Mouse (Mus musculus) kidney, adult 9 months (tissue): ENCODE results near the gene Spata17.
"Not testable (repeated sequence)": the region's sequence is repeated elsewhere in the genome, so short reads cannot be mapped to it uniquely, and the experiment has no call there.

Source experiments
- DNase-seq: peaks from one replicate; pipeline ENCODE4 v3.0.0; 2022

Gene Spata17

DNA sequence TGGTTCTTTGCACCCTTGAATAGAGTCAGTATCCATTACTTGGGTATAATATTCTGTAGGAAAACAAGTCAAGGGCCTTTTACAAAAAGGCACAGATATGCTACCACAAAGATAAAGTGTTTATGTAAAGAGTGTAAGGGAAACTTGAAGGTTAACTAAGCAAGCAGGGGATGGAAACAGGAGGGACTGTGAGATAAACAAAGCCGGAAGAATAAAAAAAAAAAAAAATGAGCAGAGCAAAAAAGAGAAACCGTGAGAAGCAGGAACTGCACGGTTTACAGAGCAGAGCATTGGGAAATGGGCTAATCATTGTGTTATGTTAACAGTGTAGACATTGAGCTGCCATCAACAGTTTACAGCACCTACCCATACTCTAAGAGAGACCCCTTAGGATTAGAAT, 44.9 kb downstream of the Spata17 start:
- DNase-seq, result no peak

DNA sequence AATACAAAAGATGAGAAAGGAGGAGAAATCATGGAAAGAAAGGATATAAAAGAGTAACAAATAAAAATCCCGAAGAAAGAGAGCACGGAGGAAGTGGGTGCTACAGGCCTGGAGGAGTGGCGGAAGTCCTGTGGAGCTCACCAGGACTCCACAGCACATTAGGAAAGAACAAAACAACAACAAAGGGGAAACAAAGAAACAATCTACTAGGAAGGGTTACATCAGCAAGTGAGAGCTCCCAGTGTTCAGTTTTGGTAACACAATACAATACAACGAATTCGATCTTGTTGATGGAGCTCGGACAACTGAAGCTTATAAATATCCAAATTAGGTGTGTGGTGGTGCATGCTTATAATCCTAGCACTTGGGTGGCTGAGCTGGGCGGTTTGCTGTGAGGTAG, 45.6 kb downstream of the Spata17 start:
- no peak for DNase-seq

DNA sequence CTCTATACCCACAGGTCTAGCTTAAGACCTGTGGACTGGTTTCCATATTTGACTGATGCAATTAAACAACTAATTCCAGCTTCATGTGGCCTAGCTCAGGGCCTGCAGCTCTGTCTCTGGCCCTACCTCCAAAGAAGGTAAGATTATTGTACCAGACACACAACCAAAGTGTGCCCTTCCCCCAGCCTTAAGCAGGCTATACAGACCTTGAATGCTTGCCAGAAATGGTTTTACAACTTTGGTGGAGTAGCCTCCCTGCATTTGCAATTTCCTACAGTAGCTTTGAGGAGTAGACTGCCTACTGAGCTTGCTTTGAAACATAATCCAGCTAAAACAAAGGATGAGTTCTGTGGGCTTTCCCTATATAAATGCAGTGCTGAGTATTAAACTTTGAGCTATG, 51.7 kb downstream of the Spata17 start:
- DNase-seq, result no peak

DNA sequence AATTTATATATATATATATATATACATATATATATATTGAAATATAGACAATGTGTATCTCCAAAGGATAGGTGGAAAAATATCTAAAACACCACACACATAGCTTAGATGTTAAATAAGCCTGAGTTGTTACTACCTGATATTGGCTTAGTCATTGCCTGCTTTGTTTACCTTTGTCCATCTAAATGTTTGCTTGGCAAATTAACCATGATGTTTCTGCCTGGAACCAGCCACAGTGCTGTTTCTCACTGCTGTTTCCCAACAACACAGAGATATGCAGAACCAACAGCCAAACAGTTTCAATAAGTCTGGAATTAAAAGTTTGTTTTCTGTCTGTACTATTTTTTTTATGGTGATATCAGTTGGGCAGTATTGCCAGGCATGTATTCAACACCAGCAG, 59.6 kb downstream of the Spata17 start:
- DNase-seq, result no peak

DNA sequence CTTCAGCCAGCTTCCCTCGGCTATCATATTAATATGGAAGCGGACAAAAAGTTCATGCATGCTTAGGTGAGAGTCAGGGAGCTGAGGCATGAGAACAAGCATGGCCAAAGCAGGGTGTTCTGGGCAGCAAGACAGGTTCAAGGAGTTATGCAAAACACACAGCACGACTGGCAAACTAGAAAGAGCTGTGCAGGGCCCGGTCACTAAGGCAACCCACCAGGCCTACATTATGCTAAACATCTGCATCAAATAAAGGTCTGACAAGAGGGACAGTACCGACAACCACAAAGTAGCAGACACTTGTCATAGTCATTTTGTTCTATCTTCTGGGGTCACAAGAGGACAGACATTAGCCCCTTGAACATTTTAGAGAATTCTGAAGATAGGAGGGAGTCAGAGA, 61.6 kb downstream of the Spata17 start:
- DNase-seq, result no peak

DNA sequence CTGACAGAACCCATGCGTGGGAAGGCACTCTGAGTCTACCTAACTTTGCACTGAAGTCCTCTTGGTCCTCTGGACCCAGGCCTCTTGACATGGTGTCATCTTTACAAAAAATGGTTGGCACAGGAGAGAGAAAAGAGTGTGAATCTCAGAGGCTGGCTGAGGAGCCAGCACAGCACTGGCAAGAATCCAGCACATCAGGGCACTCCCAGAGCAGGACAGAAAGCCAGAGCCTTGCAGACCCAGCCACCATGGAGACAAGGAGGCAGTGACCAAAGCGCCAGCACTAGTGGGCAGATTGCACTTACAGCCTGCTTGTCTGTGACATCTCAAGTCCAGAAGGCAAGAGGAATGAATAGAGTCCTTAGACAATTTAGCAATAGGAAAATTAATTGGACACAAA, 62.7 kb downstream of the Spata17 start:
- DNase-seq, result no peak

DNA sequence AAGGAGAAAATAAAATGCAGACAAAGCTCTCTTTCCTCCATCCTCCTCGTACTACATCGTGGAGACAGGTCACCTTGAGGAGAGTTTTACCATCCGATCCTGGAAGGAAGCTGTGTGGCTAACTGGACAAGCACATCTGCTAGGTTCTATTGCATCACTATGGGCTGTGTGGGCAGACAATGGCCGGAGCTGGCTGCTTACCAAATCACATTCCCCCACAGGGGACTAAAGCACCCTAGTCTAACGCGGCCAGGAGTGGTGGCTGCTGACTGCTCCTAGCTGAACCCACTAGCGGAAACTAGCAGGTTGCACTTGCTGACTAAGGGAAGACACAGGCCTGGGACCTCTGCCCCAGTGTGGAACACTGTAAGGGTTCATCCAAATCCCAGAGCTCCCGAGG, 72.3 kb downstream of the Spata17 start:
- no peak for DNase-seq

DNA sequence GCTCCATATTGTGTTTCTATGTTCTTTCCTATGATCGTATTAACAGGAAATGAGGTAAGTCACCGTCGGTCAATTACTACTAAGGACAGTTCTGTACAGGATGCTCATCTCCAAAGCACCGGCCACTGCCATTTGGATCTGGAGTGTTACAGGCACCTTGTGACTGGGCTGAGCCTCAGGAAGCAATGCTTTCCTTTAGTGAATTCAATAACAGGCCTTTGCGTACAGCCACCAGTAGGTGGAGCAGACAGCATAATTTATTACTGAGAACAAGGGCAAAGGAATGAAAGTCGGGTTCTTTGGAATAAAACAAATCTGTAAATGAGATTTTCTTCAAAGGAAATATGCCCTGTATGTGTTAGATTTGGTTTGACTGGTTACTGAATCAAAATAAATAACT, 77.8 kb downstream of the Spata17 start:
- peak; percentile 73 for DNase-seq

DNA sequence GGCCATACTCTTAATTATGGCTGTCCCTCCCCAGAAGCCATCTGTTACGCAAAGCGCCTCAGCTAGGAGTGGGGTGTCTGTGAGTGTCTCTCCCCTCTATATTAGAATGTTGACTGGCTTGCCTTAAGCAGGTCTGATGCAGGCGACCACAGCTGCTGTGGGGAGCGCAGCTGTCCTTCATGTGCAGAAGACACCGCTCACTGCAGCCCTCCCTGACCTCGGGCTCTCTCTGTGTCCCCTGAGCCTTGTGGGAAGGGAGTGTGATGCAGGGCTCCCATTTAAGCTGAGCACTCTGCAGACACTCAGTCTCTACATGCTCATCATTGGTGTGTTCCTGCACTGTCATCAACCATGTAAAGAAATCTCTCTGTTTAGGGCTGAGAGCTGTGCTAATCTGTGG, 79.4 kb downstream of the Spata17 start:
- DNase-seq, result no peak

DNA sequence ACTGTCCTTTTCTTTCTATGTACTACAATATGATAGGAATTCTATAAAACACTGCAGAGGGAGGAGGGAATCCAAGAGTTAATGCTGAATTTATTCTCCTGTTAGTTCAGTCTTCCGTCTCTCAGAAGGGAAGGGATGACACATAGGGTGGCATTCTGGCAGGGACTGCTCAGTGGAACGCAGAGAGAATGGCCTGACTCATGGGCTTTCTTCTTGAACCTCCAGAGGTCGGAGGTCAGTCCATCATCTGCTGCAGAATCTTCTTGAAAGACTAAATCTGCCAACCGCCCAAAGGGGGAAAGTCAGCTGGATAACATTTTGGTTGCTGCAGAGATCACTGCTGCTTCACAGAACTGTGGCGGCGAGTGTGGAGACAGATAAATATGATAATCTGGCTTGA, 81.4 kb downstream of the Spata17 start:
- no peak for DNase-seq

DNA sequence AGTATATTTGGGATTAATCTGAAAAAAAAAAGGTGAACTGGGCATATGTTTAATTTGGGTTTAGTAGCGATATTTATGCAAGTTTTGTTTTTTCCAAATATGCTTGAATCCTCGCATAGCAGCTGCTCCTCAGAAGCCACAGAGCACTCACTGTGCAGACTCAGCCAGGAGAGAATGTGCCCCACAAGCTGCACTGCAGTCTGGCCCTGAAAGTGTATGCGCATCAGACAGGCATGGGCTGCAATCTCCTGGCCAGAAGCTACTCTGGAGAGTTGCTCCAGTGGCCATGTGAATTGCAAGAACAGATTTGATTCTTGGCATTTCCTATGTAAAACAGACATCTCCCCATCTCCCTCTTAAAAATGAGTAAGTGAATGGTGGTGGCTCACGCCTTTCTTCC, 82.9 kb downstream of the Spata17 start:
- no peak for DNase-seq

DNA sequence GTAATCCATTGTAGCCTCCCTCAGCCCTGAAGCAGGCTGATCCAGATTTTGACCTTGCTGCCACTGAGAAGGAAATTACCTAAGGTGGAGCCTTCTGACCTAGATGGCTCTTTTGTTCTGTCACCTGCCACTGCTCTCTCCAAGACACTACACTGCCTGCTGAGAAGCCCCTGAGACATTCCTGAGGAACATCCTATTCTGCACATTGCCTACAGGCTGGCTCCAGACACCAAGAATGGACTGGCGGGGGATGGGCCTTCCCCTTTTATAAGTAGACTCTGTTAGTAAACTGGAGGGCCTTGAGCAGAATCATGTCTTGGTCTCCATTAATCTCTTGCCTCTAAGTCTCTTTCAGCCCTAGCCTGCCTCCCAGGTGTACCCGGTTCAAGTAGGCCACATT, 87.7 kb downstream of the Spata17 start:
- not testable (repeated sequence) for DNase-seq

DNA sequence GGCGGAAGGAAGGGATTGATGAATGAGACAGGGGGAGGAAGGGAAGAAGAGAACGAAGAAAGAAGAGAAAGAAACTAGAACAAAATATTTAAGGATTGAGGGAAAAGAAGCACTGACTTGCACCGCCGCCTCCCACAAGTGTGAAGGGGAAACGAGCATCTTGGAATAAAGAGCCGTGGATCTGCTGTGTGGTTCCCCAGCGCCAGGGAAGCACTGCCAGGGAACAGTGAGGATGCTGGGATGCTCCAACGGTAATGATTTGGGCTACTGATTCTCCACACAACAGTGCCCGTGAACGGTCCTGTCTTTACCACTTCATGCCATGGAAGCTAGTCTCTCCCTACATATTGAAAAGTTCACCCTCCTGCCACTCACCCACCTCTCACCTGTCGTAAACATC, 89.5 kb downstream of the Spata17 start:
- no peak for DNase-seq

DNA sequence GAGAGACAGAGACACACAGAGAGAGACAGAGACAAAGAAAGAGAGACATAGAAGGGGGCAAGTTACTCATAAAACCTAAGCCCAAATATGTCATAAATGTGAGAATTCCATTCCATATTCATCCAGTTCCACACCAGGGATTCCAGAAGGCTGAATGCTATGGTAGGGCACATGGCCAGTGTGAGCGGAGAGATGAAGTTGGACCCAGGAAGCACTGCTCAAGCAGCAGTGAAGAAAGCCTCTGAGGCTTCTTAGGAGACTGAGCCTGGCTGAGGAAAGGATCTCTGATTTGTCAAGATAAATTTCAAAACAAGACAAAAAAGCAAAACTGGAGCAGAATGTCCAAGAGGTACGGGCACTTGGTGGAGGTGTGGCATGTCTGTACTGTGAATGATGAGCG, 90.3 kb downstream of the Spata17 start:
- no peak for DNase-seq

DNA sequence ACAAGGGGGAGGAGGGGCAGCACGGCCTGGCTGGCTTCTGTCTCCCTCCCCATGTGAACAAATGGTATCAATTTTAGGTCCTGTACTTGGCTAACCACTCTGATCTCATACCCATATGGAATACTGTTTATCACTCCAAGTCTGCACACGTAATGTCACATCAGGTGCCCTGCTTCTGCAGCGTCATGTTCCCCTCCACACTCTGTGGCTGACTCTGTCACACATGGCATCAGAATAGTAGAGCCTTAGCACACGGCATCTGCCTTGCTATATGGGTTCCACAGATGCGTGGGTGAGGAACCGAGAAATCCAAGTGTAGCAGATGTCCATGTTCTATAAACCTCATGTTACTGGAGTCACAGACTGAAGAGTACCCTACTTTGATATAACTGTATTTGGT, 96.0 kb downstream of the Spata17 start:
- DNase-seq, result no peak

DNA sequence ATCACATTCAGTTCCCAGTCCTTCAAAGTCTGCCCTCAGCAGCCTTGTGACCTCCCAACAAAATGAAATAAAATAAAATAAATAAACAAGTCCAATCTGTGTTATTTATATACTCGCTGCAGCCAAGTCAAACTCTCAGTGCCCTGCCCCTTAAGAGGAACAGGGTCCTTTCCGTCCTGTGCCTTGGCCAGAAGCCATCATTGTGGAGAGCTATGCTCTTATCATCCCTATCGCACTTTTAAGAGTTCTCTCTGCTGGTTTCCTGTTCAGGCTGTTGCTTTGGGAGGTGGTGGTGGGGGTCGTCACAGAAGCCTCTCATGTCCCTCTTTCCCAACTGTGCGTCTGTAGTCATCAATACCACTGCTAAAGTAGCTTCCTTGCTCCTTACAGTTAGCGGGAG, 97.2 kb downstream of the Spata17 start:
- DNase-seq, result no peak

DNA sequence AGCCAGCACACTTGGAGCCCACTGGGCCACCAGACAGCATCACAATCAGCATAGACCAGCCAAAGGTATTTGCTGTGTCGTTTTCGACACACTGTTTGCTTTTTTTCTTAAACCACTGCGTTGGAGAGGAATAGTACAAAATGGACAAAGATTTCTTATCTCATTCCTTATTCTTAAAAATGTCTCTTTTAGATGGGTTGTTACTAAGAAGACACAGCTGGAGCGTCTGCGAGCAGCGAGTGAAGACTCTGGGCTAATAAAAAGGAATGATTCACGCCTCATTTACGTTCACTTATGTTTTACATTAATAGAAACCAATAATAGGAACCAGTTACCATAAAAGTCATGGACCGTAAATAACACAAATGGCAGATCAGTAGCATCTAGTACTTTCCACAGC, 101.5 kb downstream of the Spata17 start:
- no peak for DNase-seq

DNA sequence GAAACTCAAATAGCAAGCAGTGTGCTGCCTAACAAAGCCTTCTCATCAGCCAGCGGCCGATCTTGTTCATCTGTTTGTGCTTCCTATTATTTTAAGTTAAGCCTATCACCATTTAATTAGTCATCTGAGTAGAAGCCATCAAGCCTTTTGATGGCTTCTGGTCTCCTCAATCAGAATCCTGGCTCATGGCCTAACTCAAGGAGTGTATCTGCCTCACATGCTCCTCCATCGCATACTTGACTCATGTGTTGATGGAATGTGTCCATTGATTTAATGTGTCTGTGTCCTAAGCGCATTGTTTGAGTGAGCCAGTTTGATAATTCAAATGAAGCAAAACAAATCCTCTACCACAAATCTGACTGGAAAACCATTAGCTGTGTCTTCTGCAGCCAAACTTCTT, 113.1 kb downstream of the Spata17 start:
- DNase-seq, result no peak

DNA sequence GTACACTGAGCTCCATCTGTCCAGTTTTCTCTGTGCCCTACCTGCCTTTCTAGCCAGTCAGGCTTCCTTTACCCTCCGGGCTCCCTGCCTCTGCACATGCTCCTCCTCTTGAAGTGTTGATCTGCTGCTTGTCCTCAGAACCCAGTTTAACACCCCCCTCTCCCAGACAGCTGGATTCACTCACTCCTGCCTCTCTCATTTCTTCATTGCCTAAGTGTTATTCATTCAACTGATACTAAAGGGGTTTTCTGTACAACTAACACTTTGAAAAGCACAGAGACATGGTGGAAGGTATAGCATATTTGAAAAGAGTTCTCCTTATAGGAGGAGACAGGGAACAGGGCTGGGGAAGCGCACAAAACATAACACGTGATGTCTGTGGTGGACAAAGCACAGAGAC, 114.1 kb downstream of the Spata17 start:
- DNase-seq, result no peak

DNA sequence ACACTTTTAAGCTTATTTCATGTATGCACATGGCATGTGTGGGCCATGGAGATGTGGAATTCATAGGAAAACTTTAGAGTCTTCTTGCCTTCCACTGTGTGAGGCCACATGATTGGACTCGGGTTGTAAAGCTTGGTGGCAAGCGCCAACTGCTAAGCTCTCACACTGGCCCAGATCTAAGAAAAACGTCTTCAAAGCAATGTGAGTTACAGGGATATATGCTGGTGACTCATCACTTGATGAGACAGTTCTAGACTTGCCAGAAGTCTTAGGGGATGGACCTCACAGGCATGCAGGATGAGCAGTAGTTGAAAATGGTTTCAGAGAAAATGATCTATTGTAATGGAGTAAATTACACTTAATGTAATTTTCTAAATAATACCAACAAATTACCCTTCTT, 114.6 kb downstream of the Spata17 start:
- no peak for DNase-seq

DNA sequence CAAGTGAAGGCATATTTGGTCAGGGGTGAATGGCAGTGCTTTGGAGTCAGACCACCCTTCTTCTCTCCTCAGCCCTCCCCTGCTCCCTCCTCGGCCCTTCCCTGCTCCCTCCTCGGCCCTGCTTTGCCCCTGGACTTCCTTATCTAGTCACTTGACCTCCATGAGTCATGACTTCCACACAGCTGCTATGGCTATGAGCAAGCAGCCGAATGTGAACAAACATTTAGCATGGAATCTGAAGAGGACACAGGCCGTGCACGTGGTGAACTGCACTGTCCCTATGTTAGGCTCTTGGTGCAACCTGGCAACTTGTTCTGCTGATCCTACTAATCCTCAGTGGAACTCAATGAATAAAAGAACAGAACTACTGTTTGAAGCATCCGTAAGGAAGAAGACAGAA, 117.0 kb downstream of the Spata17 start:
- DNase-seq, result no peak

DNA sequence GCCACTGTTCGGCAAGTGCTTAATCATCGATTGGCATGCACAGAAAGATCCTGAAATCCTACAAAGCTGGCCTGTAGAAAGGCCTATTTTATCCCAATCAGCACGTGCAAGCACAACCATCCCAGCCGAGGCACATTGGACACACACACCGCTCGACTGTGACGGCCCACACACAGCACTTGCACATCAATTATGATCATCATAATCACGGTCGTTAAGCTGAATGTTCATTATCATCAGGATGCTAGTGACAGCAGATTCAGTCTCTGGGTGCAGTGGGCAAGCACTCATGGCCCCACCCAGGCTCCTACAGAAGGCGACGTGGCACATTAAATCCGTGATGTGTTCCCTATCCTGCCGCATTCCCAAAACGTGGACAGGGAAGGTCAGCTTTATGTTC, 122.7 kb downstream of the Spata17 start:
- DNase-seq, result no peak

DNA sequence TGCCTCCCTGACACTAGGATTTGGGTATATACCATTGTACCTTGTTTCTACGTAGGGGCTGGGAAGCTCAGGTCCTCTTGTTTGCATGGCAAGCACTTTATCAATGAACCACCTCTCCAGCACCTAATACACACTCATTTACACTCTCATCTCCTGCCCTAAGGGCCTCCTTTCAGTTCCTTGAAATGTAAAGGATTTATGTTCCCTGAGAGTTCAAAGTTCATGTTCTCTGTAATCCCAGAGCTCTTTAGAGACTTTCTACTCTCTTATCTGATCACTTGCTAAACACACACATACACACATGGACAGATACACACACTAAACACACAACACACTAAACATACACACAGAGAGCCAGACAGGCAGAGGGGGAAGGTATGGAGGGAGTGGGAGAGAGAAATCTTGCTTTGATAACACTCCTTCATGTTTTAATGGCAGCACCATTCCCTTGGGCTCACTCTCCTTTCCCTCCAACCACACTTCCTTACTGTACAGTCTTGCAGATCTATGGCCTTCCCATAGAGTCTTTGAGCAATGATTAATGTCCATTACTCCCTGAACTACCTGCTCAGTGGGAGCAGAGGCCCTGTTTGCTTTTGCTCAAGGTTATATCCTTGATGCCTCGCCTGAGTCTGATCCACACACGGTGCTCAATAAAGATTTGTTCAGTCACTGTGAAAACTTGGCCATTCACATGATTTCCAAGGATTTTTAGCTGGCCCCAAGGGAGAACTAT, 126.4 kb downstream of the Spata17 start:
- DNase-seq, result no peak

DNA sequence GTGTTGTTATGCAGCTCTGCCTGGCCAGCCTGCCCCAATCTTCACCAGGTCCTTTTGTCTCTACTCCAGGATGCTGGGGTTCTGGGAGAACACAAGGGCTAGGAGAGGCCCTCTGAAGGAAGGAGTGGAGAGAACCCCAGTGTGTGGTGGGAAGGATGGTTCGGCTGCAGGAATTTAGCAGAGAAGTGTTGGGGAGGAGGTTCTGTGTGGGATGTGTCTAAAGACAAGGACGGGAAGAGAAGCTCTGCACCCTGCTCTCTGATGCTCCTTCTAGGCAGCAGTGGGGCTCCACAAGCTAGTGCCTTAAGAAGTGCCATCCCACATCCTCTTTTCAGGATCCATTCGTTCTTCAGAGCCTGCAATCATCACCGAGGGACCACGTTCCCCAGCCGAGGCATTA, 129.2 kb downstream of the Spata17 start:
- DNase-seq, result no peak

DNA sequence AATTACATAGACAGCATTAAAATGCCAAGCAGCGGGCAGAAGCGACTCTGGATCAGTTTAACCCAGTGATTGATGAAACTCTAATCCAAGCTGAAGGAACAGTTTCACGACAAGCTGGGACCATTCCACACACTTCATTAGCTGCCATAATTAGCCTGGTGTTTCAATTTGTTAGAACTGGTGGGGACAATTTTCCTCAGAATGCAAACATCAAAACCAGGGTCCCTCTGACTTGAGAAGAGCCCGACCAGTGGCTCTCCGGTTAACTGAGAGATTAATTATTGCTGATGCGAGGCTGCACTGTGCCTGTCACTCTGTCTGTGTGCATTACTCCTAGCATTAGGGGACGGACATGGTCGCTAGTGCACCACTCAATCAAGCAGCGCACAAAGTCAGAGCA, 137.9 kb downstream of the Spata17 start:
- no peak for DNase-seq

DNA sequence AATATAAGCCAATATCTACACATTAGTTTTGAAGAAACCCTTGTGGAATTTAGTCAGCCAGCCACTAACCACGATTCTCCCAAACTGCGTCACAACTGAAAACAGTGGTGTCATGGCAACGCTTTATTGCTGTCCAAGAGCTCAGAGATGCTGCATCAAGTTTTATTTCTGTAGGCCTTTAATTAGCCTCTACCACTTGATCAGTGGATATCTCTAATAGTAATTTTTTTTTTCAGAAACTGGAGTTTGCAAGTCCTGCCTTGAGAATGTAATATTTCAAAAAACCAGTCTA, 138.3 kb downstream of the Spata17 start:
- no peak for DNase-seq
